Mouse (Mus musculus) forebrain, postnatal 0 days (tissue): ENCODE measurements around the gene Cpne5. TPM values are rescaled to one million over a fixed set of nuclear protein-coding genes. Genes with fewer than 3 reads are reported as not detected.

Experiments used
- ATAC-seq: fragments of 200-750 bp; cut with Nextera tagmentation; 2 replicates; pipeline ENCODE4 v1.8.0; 2017; ENCODE audit warnings: mild to moderate bottlenecking, moderate library complexity
- DNase-seq: peaks from one replicate; pipeline ENCODE4 v3.0.0-alpha.2; 2015
- H3K27ac ChIP-seq: fragments of 300-500 bp; sonication (generic); 2 replicates; pipeline ENCODE4 v1.5.1; 2014; ENCODE audit warnings: low read depth, mild to moderate bottlenecking, antibody characterized with exemption, low read length, moderate library complexity, mixed read lengths
- H3K27me3 ChIP-seq: fragments of 300-500 bp; sonication (generic); 2 replicates; pipeline ENCODE4 v1.6.1; 2014; ENCODE audit warnings: mild to moderate bottlenecking, low read length, mixed read lengths; ENCODE audit not compliant: insufficient read depth
- H3K36me3 ChIP-seq: fragments of 300-500 bp; sonication (generic); 2 replicates; pipeline ENCODE4 v1.6.1; 2014; ENCODE audit warnings: mild to moderate bottlenecking, moderate library complexity; ENCODE audit not compliant: insufficient read depth
- H3K4me1 ChIP-seq: fragments of 300-500 bp; sonication (generic); 2 replicates; pipeline ENCODE4 v1.6.1; 2014; ENCODE audit warnings: antibody characterized with exemption; ENCODE audit not compliant: insufficient read depth
- H3K4me2 ChIP-seq: fragments of 300-500 bp; sonication (generic); 2 replicates; pipeline ENCODE4 v1.6.1; 2014; ENCODE audit warnings: low read depth, mild to moderate bottlenecking, moderate library complexity
- H3K4me3 ChIP-seq: fragments of 300-500 bp; sonication (generic); 2 replicates; pipeline ENCODE4 v1.5.1; 2014; ENCODE audit warnings: low read depth, low read length, mixed read lengths
- H3K9ac ChIP-seq: fragments of 300-500 bp; sonication (generic); 2 replicates; pipeline ENCODE4 v1.6.1; 2014; ENCODE audit warnings: mild to moderate bottlenecking
- H3K9me3 ChIP-seq: fragments of 300-500 bp; sonication (generic); 2 replicates; pipeline ENCODE4 v1.6.1; 2016; ENCODE audit warnings: low read length
- CTCF ChIP-seq: sonication (generic); IDR thresholded peaks from 2 replicates; pipeline ENCODE4 v1.5.1; 2016; ENCODE audit warnings: antibody characterized with exemption, control low read depth, low read depth
- WGBS: fragments of 180-500 bp; shearing (Covaris S2); extraction: QIAGEN DNeasy Blood & Tissue Kit; methylation state at CpG from one replicate; pipeline ENCODE4 v1.1.7; 2014; 5-methylcytosine and 5-hydroxymethylcytosine counted together
- polyA plus RNA-seq: library from polyadenylated mRNA; unstranded; fragments of >200 nt; fragmentation: Nextera tagmentation; extraction: Ambion mirVana; gene quantifications from 2 replicates; pipeline ENCODE4 v1.2.1, GENCODE M21; 2015
- total RNA-seq: library from RNA; depleted of rRNA; stranded (reverse); fragments of >200 nt; gene quantifications from 2 replicates; pipeline ENCODE4 v1.2.3, GENCODE M21; 2014

The Cpne5 gene
- total and polyA plus RNA-seq, 2 experiments from 2014 or later = 60.0 to 61.6 TPM

DNA sequence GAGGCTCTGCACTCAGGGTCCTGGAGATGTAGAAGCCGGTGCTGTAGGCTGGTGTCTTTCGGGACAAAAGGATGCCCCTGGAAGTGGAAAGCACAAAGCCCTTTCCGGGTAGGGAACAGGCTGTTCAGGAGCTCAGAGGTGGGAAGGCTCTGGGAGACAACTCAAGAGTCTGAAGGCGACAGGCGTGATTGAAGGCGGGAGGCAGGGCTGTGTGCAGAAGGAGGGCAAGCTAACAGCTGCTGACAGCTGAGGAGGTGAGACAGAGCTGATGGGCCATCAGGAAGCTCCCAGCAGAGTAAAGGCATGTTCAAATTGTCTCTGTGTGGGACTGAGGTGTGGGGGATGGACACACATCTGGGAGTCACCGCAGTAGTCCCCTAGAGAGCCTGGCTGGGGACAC is 1.9 kb downstream of the Cpne5 start:
- DNase-seq = no peak

DNA sequence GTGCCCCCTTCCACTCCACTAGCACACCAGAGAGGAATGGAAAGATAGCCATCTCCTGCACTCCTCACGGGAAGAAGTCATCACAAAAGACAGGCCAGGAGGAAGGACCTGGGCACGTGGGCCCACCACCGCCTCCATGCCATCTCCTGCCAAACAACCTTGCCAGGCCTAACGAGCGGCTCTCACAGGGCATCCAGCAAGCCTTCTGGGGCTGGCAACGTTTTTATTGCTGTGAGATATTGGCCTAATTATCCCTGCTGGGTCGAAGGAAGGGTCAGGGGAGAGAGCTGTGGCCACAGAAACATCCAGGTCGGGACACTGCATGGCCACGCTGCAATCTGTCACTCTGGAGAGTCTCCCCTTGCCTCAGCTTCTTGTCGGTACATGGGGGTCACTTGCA is 6.9 kb downstream of the Cpne5 start:
- no peak overlapping the region for H3K27ac ChIP-seq
- ATAC-seq = no peak
- H3K9ac ChIP-seq = no peak overlapping the region
- DNase-seq = no peak
- no peaks in the 10 kb centered on the region for H3K27me3 ChIP-seq
- TF ChIP-seq CTCF = no peak
- 73% methylated on average over 10 of the region's 10 CpGs for WGBS
- no peaks in the 10 kb centered on the region for H3K4me1 ChIP-seq
- H3K4me3 ChIP-seq = no peak overlapping the region
- no peak overlapping the region for H3K4me2 ChIP-seq
- H3K9me3 ChIP-seq = no peaks in the 10 kb centered on the region
- no peaks in the 10 kb centered on the region for H3K36me3 ChIP-seq

More for the DNA sequence above, 1.9 kb downstream of the Cpne5 start:
- Histone ChIP-seq H3K27me3 (no peaks in the 10 kb centered on the region), H3K36me3 (no peaks in the 10 kb centered on the region), H3K4me2 (peak overlapping the region; percentile 93), H3K27ac (no peak overlapping the region), H3K9ac (0 out of 2 replicates have a peak overlapping the region, but pooled peaks have one; percentile 14), H3K9me3 (no peaks in the 10 kb centered on the region), H3K4me3 (peak overlapping the region; percentile 70; the same call in 1 of the 2 replicates), H3K4me1 (peaks cover 13% of the 10 kb centered on the region)
- WGBS = 79% methylated on average over 7 of the region's 7 CpGs
- ATAC-seq = no peak
- no peak for TF ChIP-seq CTCF

DNA sequence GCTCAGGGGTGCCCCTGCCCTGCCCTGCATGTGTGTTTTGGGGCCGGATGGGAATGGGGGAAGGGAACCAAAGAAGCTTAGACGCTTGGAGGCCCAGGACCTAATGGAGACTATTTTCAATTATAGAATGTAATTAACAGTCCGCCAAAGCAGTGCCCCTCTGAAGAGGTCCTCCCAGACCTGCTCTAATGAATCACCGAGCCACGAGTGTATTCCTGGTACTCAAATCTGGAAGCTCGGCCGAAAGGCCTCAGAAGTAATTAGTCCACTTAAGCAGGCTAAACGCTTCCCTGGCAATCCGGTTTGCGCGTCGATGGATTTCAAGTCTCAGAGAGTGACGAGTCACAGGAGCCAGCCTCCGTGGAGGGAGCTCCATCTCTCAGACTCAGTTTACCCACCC is 17.3 kb downstream of the Cpne5 start:
- no peak overlapping the region for H3K4me3 ChIP-seq
- ATAC-seq (no peak), DNase-seq (no peak)
- H3K4me1 ChIP-seq = no peaks in the 10 kb centered on the region
- no peak overlapping the region for H3K27ac ChIP-seq
- H3K9ac ChIP-seq = no peak overlapping the region
- H3K27me3 ChIP-seq = no peaks in the 10 kb centered on the region
- H3K4me2 ChIP-seq = no peak overlapping the region
- WGBS = 27% methylated on average over 14 of the region's 14 CpGs
- no peaks in the 10 kb centered on the region for H3K9me3 ChIP-seq
- no peak for TF ChIP-seq CTCF
- H3K36me3 ChIP-seq = no peaks in the 10 kb centered on the region

DNA sequence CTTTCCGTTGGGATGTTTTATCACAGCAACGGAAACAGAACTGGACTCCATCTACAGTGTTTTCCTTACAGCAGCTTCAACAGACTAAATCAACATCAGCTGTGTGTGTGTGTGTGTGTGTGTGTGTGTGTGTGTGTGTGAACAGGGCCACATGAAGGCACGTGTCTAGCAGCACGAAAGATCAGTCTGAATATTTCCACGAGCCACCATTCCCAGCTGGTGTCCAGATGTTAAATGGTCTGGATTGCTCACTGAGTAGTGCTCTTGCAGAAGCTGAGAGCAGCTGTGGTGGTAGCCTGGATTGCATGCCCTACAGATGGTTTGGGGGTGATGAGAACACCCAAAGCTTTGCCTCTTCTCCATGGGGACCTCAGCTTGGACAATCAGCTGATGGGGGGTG is 19.9 kb downstream of the Cpne5 start:
- 83% methylated on average over 5 of the region's 5 CpGs for WGBS
- Histone ChIP-seq H3K4me3 (no peak overlapping the region), H3K27me3 (no peaks in the 10 kb centered on the region; the same call in 1 of the 2 replicates), H3K36me3 (no peaks in the 10 kb centered on the region), H3K9ac (no peak overlapping the region), H3K27ac (no peak overlapping the region), H3K4me1 (peaks cover 9% of the 10 kb centered on the region; the same call in 1 of the 2 replicates), H3K4me2 (no peak overlapping the region), H3K9me3 (no peaks in the 10 kb centered on the region)
- ATAC-seq = no peak
- no peak for TF ChIP-seq CTCF
- no peak for DNase-seq

DNA sequence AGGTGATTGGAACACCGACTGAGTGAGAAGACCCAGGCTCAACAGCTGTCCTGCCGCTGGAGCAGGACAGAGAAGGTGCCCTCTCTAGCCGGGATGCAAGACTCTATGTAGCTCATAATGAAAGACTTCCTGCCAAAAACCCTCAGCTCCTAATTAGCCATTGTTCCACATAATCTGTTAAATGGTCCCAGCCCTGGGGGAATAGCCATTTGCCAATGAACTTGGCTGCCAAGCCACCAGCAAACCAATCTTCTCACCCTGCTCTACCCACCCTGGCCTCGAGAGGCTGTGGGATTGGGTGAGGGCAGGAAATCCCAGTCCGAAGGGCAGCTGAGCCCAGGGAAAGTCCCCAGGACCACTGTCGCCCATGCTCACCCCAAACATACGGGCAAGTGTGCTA is 21.9 kb downstream of the Cpne5 start:
- Histone ChIP-seq H3K4me3 (no peak overlapping the region), H3K9ac (no peak overlapping the region), H3K9me3 (no peaks in the 10 kb centered on the region), H3K4me1 (peaks cover 10% of the 10 kb centered on the region; the same call in 1 of the 2 replicates), H3K4me2 (no peak overlapping the region), H3K36me3 (no peaks in the 10 kb centered on the region), H3K27ac (no peak overlapping the region), H3K27me3 (no peaks in the 10 kb centered on the region; the same call in 1 of the 2 replicates)
- ATAC-seq = no peak
- 41% methylated on average over 7 of the region's 7 CpGs for WGBS
- no peak for DNase-seq
- TF ChIP-seq CTCF = no peak

DNA sequence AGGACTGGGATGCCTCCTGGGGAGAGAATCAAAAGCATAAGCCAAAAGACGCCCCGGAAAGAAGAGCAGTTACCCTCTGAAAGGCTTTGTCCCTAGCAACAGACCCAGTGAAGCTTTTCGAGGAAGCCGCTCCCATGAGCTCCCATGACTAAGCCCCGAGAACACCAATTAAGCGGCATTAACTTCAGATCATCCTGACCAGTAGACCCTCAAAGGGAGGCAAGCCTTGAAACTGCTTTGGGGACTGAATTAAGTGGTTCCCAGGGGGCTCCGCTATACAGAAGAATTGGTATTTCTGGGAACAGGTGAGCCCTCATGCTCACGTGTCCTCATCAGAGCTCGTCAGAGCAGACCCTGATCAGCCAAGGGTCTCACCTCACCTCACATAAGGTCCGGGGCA is 23.3 kb downstream of the Cpne5 start:
- no peaks in the 10 kb centered on the region for H3K36me3 ChIP-seq
- H3K9ac ChIP-seq = no peak overlapping the region
- no peak for TF ChIP-seq CTCF
- H3K4me2 ChIP-seq = no peak overlapping the region
- H3K9me3 ChIP-seq = no peaks in the 10 kb centered on the region
- no peak overlapping the region for H3K27ac ChIP-seq
- no peak for ATAC-seq
- peaks cover 10% of the 10 kb centered on the region; the same call in 1 of the 2 replicates for H3K4me1 ChIP-seq
- 14% methylated on average over 10 of the region's 10 CpGs for WGBS
- no peak overlapping the region for H3K4me3 ChIP-seq
- DNase-seq = no peak
- no peaks in the 10 kb centered on the region; the same call in 1 of the 2 replicates for H3K27me3 ChIP-seq

DNA sequence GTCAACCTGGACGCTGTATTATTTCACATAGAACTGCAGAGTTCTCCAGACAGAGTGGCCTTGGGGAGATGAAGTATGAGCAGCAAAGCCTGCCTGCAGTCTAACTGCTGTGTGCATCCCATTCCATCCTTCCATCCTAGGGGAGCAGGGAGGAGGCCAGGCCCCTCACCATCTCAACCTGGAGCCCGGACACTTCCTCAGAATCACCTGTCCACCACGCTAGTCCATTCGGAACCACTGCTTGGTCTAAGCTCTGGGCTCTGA is 23.8 kb downstream of the Cpne5 start:
- DNase-seq (no peak), ATAC-seq (no peak)
- Histone ChIP-seq H3K4me3 (no peak overlapping the region), H3K36me3 (no peaks in the 10 kb centered on the region), H3K27me3 (no peaks in the 10 kb centered on the region; the same call in 1 of the 2 replicates), H3K9ac (no peak overlapping the region), H3K9me3 (no peaks in the 10 kb centered on the region), H3K4me2 (no peak overlapping the region), H3K27ac (peak overlapping the region; percentile 35; the same call in 1 of the 2 replicates), H3K4me1 (peaks cover 10% of the 10 kb centered on the region; the same call in 1 of the 2 replicates)
- WGBS = 37% methylated on average over 4 of the region's 4 CpGs
- TF ChIP-seq CTCF = no peak
